Mouse (Mus musculus) embryo, embryonic 10.5 days (tissue): ENCODE measurements around the gene Cdk5rap3.

Source experiments
- DNase-seq: peaks from one replicate; pipeline ENCODE4 v3.0.0-alpha.2; 2015; ENCODE audit warnings: low spot score

The Cdk5rap3 gene

GRCm38 (mm10) chr11:96895886-96896285, 20.4 kb downstream of the Cdk5rap3 start:
- no peak for DNase-seq

- DNase-seq = no peak
Observed at GRCm38 (mm10) chr11:96893203-96893842, 23.0 kb downstream of the Cdk5rap3 start.

- DNase-seq = peak; percentile 80
Observed at GRCm38 (mm10) chr11:96891784-96892527, 24.3 kb downstream of the Cdk5rap3 start.

- DNase-seq = no peak
Observed at GRCm38 (mm10) chr11:96886942-96887546, 29.3 kb downstream of the Cdk5rap3 start.

- DNase-seq = no peak
Observed at GRCm38 (mm10) chr11:96885901-96886340, 30.4 kb downstream of the Cdk5rap3 start.

GRCm38 (mm10) chr11:96880296-96880695, 36.0 kb downstream of the Cdk5rap3 start:
- DNase-seq = no peak

GRCm38 (mm10) chr11:96879359-96879758, 36.9 kb downstream of the Cdk5rap3 start:
- DNase-seq = peak; percentile 72

- DNase-seq = no peak
Observed at GRCm38 (mm10) chr11:96878715-96879114, 37.6 kb downstream of the Cdk5rap3 start.

GRCm38 (mm10) chr11:96877071-96877470, 39.2 kb downstream of the Cdk5rap3 start:
- no peak for DNase-seq

- peak; percentile 87 for DNase-seq
Observed at GRCm38 (mm10) chr11:96876300-96877040, 39.8 kb downstream of the Cdk5rap3 start.

GRCm38 (mm10) chr11:96875745-96876144, 40.6 kb downstream of the Cdk5rap3 start:
- DNase-seq = peak; percentile 95

- DNase-seq = no peak
Observed at GRCm38 (mm10) chr11:96875270-96875669, 41.0 kb downstream of the Cdk5rap3 start.

GRCm38 (mm10) chr11:96873601-96874140, 42.6 kb downstream of the Cdk5rap3 start:
- peak; percentile 83 for DNase-seq

GRCm38 (mm10) chr11:96872441-96873379, 43.6 kb downstream of the Cdk5rap3 start:
- DNase-seq = peak; percentile 84

- DNase-seq = peak; percentile 94
Observed at GRCm38 (mm10) chr11:96867149-96867548, 49.1 kb downstream of the Cdk5rap3 start.

- DNase-seq = peak; percentile 88
Observed at GRCm38 (mm10) chr11:96863206-96863995, 52.9 kb downstream of the Cdk5rap3 start.

GRCm38 (mm10) chr11:96862534-96862933, 53.8 kb downstream of the Cdk5rap3 start:
- DNase-seq = no peak

- DNase-seq = peak; percentile 98
Observed at GRCm38 (mm10) chr11:96861878-96862289, 54.4 kb downstream of the Cdk5rap3 start.

- peak; percentile 37 for DNase-seq
Observed at GRCm38 (mm10) chr11:96861446-96861845, 54.9 kb downstream of the Cdk5rap3 start.

GRCm38 (mm10) chr11:96860564-96860963, 55.7 kb downstream of the Cdk5rap3 start:
- DNase-seq = peak; percentile 93
